Mouse (Mus musculus) brown adipose tissue, adult 24 weeks (tissue): ENCODE data around the gene A630023A22Rik. TPM values are rescaled to one million over a fixed set of nuclear protein-coding genes. Genes with fewer than 3 reads are reported as not detected.

Source experiments
- H3K27ac ChIP-seq: fragments of 200-500 bp; replicated peaks from 2 replicates; pipeline ENCODE4 v1.5.1; 2012; ENCODE audit warnings: low read depth, mild to moderate bottlenecking, low read length
- H3K4me1 ChIP-seq: fragments of 200-500 bp; 2 replicates; pipeline ENCODE4 v1.6.1; 2012; ENCODE audit warnings: low read length, mixed read lengths; ENCODE audit not compliant: control insufficient read depth, insufficient read depth, insufficient read length
- H3K4me3 ChIP-seq: fragments of 200-500 bp; 2 replicates; pipeline ENCODE4 v1.5.1; 2012; ENCODE audit warnings: low read depth, mild to moderate bottlenecking, low read length, moderate library complexity; ENCODE audit not compliant: insufficient read depth
- polyA plus RNA-seq: library from polyadenylated mRNA; stranded (reverse); fragments of >200 nt; gene quantifications from 2 replicates; pipeline ENCODE4 v1.2.4, GENCODE M21; 2012; ENCODE audit not compliant: missing spikeins, insufficient read depth, insufficient read length

A630023A22Rik gene
- not detected in 2 replicates for polyA plus RNA-seq

- Histone ChIP-seq H3K4me1 (no peaks in the 10 kb centered on the region), H3K27ac (no peak within 1 kb of the TSS), H3K4me3 (no peak within 1 kb of the TSS)
Measured at GRCm38 (mm10) chr14:34102601-34103000, at the start of gene A630023A22Rik. A630023A22Rik (minus strand) TSS chr14:34102754.

- H3K4me3 ChIP-seq: no peak within 1 kb of the TSS
- no peak within 1 kb of the TSS for H3K27ac ChIP-seq
- no peaks in the 10 kb centered on the region for H3K4me1 ChIP-seq
Measured at GRCm38 (mm10) chr14:34152342-34152741, 49.8 kb upstream of the A630023A22Rik start, which contains the start of gene Npy4r. Npy4r (minus strand) TSS chr14:34152489.

GRCm38 (mm10) chr14:34142915-34143314 lies 40.4 kb upstream of the A630023A22Rik start:
- Histone ChIP-seq H3K4me3 (no peak overlapping the region), H3K4me1 (no peaks in the 10 kb centered on the region), H3K27ac (no peak overlapping the region)

GRCm38 (mm10) chr14:34142316-34142715 lies 39.8 kb upstream of the A630023A22Rik start:
- no peaks in the 10 kb centered on the region for H3K4me1 ChIP-seq
- no peak overlapping the region for H3K4me3 ChIP-seq
- no peak overlapping the region for H3K27ac ChIP-seq

- Histone ChIP-seq H3K4me1 (no peaks in the 10 kb centered on the region), H3K27ac (no peak overlapping the region), H3K4me3 (no peak overlapping the region)
Measured at GRCm38 (mm10) chr14:34139671-34140664, 37.4 kb upstream of the A630023A22Rik start.

- no peaks in the 10 kb centered on the region for H3K4me1 ChIP-seq
- no peak overlapping the region for H3K4me3 ChIP-seq
- H3K27ac ChIP-seq: no peak overlapping the region
Measured at GRCm38 (mm10) chr14:34135391-34135790, 32.8 kb upstream of the A630023A22Rik start.

GRCm38 (mm10) chr14:34131216-34131615 lies 28.7 kb upstream of the A630023A22Rik start:
- no peak overlapping the region for H3K4me3 ChIP-seq
- no peaks in the 10 kb centered on the region for H3K4me1 ChIP-seq
- no peak overlapping the region for H3K27ac ChIP-seq

- no peaks in the 10 kb centered on the region for H3K4me1 ChIP-seq
- no peak overlapping the region for H3K27ac ChIP-seq
Measured at GRCm38 (mm10) chr14:34121691-34122090, 19.1 kb upstream of the A630023A22Rik start.

GRCm38 (mm10) chr14:34120923-34121351 lies 18.4 kb upstream of the A630023A22Rik start:
- no peak overlapping the region for H3K27ac ChIP-seq
- H3K4me3 ChIP-seq: no peak overlapping the region
- no peaks in the 10 kb centered on the region for H3K4me1 ChIP-seq

More at GRCm38 (mm10) chr14:34121691-34122090, 19.1 kb upstream of the A630023A22Rik start:
- no peak overlapping the region for H3K4me3 ChIP-seq

- Histone ChIP-seq H3K27ac (no peak overlapping the region), H3K4me3 (no peak overlapping the region), H3K4me1 (no peaks in the 10 kb centered on the region)
Measured at GRCm38 (mm10) chr14:34120016-34120910, 17.7 kb upstream of the A630023A22Rik start.

GRCm38 (mm10) chr14:34119046-34119723 lies 16.6 kb upstream of the A630023A22Rik start:
- H3K4me1 ChIP-seq: no peaks in the 10 kb centered on the region
- H3K27ac ChIP-seq: no peak overlapping the region
- no peak overlapping the region for H3K4me3 ChIP-seq

GRCm38 (mm10) chr14:34114311-34114710 lies 11.8 kb upstream of the A630023A22Rik start:
- no peak overlapping the region for H3K4me3 ChIP-seq
- H3K27ac ChIP-seq: no peak overlapping the region
- H3K4me1 ChIP-seq: no peaks in the 10 kb centered on the region

GRCm38 (mm10) chr14:34107594-34107993 lies 5.0 kb upstream of the A630023A22Rik start:
- Histone ChIP-seq H3K27ac (no peak overlapping the region), H3K4me3 (no peak overlapping the region), H3K4me1 (no peaks in the 10 kb centered on the region)

- Histone ChIP-seq H3K4me1 (no peaks in the 10 kb centered on the region), H3K4me3 (no peak overlapping the region), H3K27ac (no peak overlapping the region)
Measured at GRCm38 (mm10) chr14:34106389-34107062, 4.0 kb upstream of the A630023A22Rik start.
